Mouse (Mus musculus) forebrain, embryonic 13.5 days (tissue): ENCODE results near the gene Olfr578. TPM values are rescaled to one million over a fixed set of nuclear protein-coding genes. Genes with fewer than 3 reads are reported as not detected.

Experiments
- ATAC-seq: fragments of 200-750 bp; cut with Nextera tagmentation; 2 replicates; pipeline ENCODE4 v1.8.0; 2017
- H3K27ac ChIP-seq: fragments of 300-500 bp; sonication (generic); 2 replicates; pipeline ENCODE4 v1.5.1; 2015; ENCODE audit warnings: inconsistent platforms, mild to moderate bottlenecking, moderate library complexity
- H3K27me3 ChIP-seq: fragments of 300-500 bp; sonication (generic); 2 replicates; pipeline ENCODE4 v1.6.1; 2015; ENCODE audit warnings: mild to moderate bottlenecking, inconsistent platforms
- H3K36me3 ChIP-seq: fragments of 300-500 bp; sonication (generic); 2 replicates; pipeline ENCODE4 v1.6.1; 2015; ENCODE audit warnings: mild to moderate bottlenecking, inconsistent platforms; ENCODE audit not compliant: poor library complexity, severe bottlenecking
- H3K4me1 ChIP-seq: fragments of 300-500 bp; sonication (generic); 2 replicates; pipeline ENCODE4 v1.6.1; 2015; ENCODE audit warnings: inconsistent platforms
- H3K4me2 ChIP-seq: fragments of 300-500 bp; sonication (generic); 2 replicates; pipeline ENCODE4 v1.6.1; 2015; ENCODE audit warnings: inconsistent platforms, mild to moderate bottlenecking, moderate library complexity
- H3K4me3 ChIP-seq: fragments of 300-500 bp; sonication (generic); 2 replicates; pipeline ENCODE4 v1.5.1; 2015; ENCODE audit warnings: mild to moderate bottlenecking, inconsistent platforms
- H3K9ac ChIP-seq: fragments of 300-500 bp; sonication (generic); 2 replicates; pipeline ENCODE4 v1.6.1; 2015; ENCODE audit warnings: mild to moderate bottlenecking, inconsistent platforms
- H3K9me3 ChIP-seq: fragments of 300-500 bp; sonication (generic); replicated peaks from 2 replicates; pipeline ENCODE4 v1.6.1; 2016; ENCODE audit warnings: inconsistent platforms
- WGBS: fragments of 180-500 bp; shearing (Covaris S2); methylation state at CpG from one replicate; pipeline ENCODE4 v1.1.7; 2015; 5-methylcytosine and 5-hydroxymethylcytosine counted together
- polyA plus RNA-seq: library from polyadenylated mRNA; unstranded; fragments of >200 nt; fragmentation: Nextera tagmentation; extraction: Ambion mirVana; gene quantifications from 2 replicates; pipeline ENCODE4 v1.2.1, GENCODE M21; 2015

Olfr578 gene
- not detected in 2 replicates for polyA plus RNA-seq

DNA sequence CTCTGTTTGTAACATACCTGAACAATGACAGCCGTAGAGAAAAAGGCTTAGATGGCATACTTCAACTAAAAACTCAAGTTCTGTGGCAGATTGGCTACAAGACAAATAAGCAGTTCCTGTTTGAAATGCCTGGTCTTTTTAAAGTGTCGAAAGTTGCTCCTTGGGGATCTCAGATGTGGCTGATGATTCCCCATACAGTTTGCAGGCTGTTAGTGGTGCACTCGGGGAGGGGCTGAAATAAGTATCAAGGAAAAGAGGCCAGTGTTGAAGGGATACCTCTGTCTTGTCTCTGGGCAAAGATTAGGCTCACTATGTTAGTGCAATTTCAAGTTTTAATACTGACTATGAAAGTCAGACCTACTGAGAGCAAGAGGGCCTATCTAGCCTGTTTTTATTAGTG, at the start of gene Olfr578:
Olfr578 (minus strand) TSS at position 101 of the 400 bp plus-strand sequence.
- no peak within 1 kb of the TSS for H3K9ac ChIP-seq
- ATAC-seq = no peak
- no peak within 1 kb of the TSS for H3K4me2 ChIP-seq
- H3K27ac ChIP-seq = no peak within 1 kb of the TSS
- H3K4me1 ChIP-seq = no peaks in the 10 kb centered on the region
- 78% methylated on average over 3 of the region's 3 CpGs for WGBS
- no peak within 1 kb of the TSS for H3K4me3 ChIP-seq
- no peaks in the 10 kb centered on the region for H3K36me3 ChIP-seq
- H3K9me3 ChIP-seq = no peaks in the 10 kb centered on the region
- H3K27me3 ChIP-seq = no peaks in the 10 kb centered on the region

DNA sequence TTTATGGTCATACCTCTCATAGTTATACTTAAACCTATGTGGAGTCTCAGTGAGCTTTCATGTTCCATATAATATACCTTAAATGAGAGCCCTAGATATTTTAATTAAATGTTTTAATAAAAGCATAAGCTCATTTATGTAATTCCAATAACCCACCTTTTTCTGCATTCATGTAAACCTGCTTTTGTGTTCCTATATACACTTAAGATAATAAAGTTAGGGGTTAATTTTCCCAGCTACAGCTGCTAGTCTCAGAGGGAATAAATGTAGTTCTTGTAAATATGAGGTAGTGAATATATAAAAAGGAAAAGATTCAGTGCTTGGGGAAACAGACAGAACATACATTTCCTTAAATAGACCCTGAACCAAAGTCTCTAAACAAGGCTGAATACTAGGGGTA, 48.6 kb upstream of the Olfr578 start, which contains the start of gene Olfr582:
Olfr582 (plus strand) TSS at position 301 of the 400 bp plus-strand sequence.
- no peak within 1 kb of the TSS for H3K4me2 ChIP-seq

DNA sequence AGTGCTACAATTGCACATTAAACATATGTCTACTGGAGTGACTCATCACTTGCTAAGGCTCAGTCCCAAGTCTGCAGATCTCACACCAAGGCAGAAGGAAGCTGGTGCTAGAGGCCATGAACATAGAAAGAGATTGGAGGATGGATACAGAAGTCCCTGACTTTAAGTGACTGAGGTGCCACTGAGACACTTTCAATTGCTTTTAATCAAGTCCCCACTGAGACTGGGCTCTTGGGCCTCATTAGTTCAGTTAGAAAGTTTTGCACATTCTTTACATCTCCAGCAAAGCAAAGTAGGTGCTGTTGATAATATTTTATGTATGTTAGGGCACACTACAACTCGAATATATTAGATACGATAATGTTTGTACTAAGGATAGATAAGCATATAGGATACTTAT, 13.3 kb downstream of the Olfr578 start, which contains the start of gene Olfr577:
Olfr577 (minus strand) TSS at position 101 of the 400 bp plus-strand sequence.
- WGBS = 92% methylated on average over 2 of the region's 2 CpGs
- Histone ChIP-seq H3K27me3 (no peaks in the 10 kb centered on the region), H3K4me1 (no peaks in the 10 kb centered on the region), H3K4me3 (no peak within 1 kb of the TSS), H3K4me2 (no peak within 1 kb of the TSS), H3K9ac (no peak within 1 kb of the TSS), H3K9me3 (no peaks in the 10 kb centered on the region), H3K36me3 (no peaks in the 10 kb centered on the region), H3K27ac (no peak within 1 kb of the TSS)
- no peak for ATAC-seq

More for the DNA sequence above, 48.6 kb upstream of the Olfr578 start, which contains the start of gene Olfr582:
- H3K9me3 ChIP-seq = no peaks in the 10 kb centered on the region
- H3K27me3 ChIP-seq = no peaks in the 10 kb centered on the region
- H3K4me1 ChIP-seq = no peaks in the 10 kb centered on the region
- no peak for ATAC-seq
- no peak within 1 kb of the TSS for H3K4me3 ChIP-seq
- H3K36me3 ChIP-seq = no peaks in the 10 kb centered on the region
- H3K27ac ChIP-seq = no peak within 1 kb of the TSS
- no peak within 1 kb of the TSS for H3K9ac ChIP-seq

DNA sequence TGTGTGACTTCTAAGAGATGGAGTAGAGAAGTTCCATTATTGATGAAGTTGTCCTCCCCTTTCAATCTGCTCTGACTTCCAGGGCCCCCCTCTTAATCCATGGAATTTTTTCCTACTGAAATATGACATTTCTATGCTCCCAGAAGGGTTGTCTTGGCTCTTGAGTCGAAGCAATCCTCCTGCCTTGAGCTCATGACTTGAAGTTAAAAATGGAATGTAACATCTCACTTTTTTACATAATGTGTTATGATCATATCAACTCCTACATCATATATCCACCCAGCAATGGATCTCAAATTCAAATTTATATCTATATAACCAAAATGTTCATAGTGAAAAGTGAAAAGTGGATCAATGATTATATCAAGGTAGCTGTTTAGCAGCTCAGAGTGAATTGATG, 14.7 kb downstream of the Olfr578 start:
- no peak for ATAC-seq
- 48% methylated on average over 1 of the region's 1 CpGs for WGBS
- no peak overlapping the region for H3K27ac ChIP-seq

DNA sequence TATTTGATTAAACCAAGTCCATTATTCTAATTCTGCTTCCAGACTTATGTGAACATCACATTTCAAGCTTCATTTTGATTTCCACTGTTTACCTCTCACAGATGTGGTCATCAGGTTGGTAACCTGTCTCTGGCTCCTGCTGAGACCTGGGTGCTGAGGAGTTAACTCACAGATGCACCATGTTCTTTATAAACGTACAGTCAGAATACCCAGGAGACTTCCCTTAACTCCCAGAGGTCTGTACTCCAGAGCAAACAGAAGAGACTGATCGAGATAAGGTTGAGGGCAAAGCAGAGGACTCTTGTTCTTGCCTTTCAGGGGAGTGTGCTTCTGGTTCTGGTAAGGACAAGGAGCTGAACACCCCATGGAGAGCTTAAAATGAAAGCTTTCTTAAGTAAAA, 26.8 kb downstream of the Olfr578 start, which contains the start of gene Olfr576:
Olfr576 (plus strand) TSS at position 301 of the 400 bp plus-strand sequence.
- Histone ChIP-seq H3K27ac (no peak within 1 kb of the TSS), H3K36me3 (no peaks in the 10 kb centered on the region), H3K9me3 (no peaks in the 10 kb centered on the region), H3K4me1 (no peaks in the 10 kb centered on the region), H3K4me3 (no peak within 1 kb of the TSS), H3K9ac (no peak within 1 kb of the TSS), H3K27me3 (no peaks in the 10 kb centered on the region), H3K4me2 (no peak within 1 kb of the TSS)
- no peak for ATAC-seq
- WGBS = 73% methylated on average over 2 of the region's 2 CpGs

More for the DNA sequence above, 14.7 kb downstream of the Olfr578 start:
- H3K9me3 ChIP-seq = no peaks in the 10 kb centered on the region
- no peaks in the 10 kb centered on the region for H3K36me3 ChIP-seq
- no peaks in the 10 kb centered on the region for H3K4me1 ChIP-seq
- H3K27me3 ChIP-seq = no peaks in the 10 kb centered on the region
- H3K4me2 ChIP-seq = no peak overlapping the region
- H3K4me3 ChIP-seq = no peak overlapping the region
- no peak overlapping the region for H3K9ac ChIP-seq

DNA sequence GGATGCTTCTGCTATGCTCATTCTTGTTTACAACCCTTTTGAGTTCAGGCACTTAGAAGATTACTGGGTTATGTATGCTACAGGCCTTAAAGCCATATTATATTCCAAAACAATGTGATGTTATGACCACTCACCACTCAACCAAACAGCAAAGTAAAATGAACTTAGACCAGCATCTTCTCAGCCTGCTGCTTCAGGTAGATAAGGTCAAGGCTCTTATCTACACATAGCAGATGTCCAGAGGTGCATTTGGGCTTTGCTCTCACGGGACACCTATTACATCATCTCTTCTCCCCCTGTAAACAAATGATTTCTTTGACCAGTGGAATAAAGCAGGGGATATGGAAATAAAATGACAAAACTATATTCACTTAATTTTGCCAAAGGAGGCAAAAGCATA, 30.5 kb downstream of the Olfr578 start, which contains the start of gene Olfr575:
Olfr575 (minus strand) TSS at position 183 of the 400 bp plus-strand sequence.
- WGBS = 78% methylated on average over 1 of the region's 1 CpGs
- no peak within 1 kb of the TSS for H3K27ac ChIP-seq
- H3K4me3 ChIP-seq = no peak within 1 kb of the TSS
- H3K9me3 ChIP-seq = no peaks in the 10 kb centered on the region
- no peak within 1 kb of the TSS for H3K4me2 ChIP-seq
- no peaks in the 10 kb centered on the region for H3K27me3 ChIP-seq
- no peak for ATAC-seq
- no peaks in the 10 kb centered on the region for H3K4me1 ChIP-seq
- H3K36me3 ChIP-seq = no peaks in the 10 kb centered on the region
- H3K9ac ChIP-seq = no peak within 1 kb of the TSS

DNA sequence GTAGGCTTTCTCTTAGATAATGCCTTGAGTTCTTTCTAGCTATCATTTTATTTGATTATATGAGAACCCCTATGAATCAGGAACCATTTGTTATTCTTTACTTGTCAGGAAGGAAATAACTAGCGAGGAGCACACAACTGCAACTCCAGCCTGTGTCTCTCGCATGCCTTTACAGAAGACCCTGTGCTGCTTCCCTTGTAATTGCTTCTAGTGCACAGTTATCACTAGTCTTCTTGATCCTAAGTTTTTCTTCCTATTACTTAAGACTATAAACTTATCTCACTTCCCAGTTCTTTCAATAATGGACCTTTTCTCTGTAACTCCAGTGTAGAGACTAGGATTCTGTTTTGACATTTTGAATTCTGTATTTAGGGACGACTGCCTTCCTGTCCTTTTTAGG, 31.0 kb downstream of the Olfr578 start:
- H3K9ac ChIP-seq = no peak overlapping the region
- 80% methylated on average over 3 of the region's 3 CpGs for WGBS
- H3K4me1 ChIP-seq = no peaks in the 10 kb centered on the region
- no peak for ATAC-seq
- H3K4me2 ChIP-seq = no peak overlapping the region
- no peak overlapping the region for H3K27ac ChIP-seq
- H3K4me3 ChIP-seq = no peak overlapping the region
- no peaks in the 10 kb centered on the region for H3K27me3 ChIP-seq
- no peaks in the 10 kb centered on the region for H3K9me3 ChIP-seq
- no peaks in the 10 kb centered on the region for H3K36me3 ChIP-seq

DNA sequence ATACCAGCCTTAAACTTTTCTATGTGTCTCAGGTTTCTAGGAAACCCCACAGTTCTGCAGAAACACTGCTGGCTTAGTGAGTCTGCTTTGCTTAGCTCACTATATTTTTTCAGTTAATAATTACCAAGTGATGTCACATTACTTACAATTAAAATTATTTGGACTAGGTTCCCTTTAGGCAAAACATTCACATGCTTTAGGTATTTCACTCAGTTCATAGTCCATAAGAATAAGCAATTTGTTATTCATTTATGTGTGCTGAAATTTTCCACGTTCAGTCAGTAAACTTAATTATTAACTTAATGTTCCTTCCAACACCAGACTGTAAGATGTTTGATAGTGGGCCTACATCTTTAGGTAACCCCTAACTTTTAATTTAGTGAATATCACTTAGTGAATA, 38.4 kb downstream of the Olfr578 start:
- no peaks in the 10 kb centered on the region for H3K4me1 ChIP-seq
- H3K9me3 ChIP-seq = no peaks in the 10 kb centered on the region
- H3K27me3 ChIP-seq = no peaks in the 10 kb centered on the region
- H3K36me3 ChIP-seq = no peaks in the 10 kb centered on the region
- WGBS = 74% methylated on average over 1 of the region's 1 CpGs
- H3K4me3 ChIP-seq = no peak overlapping the region
- no peak overlapping the region for H3K27ac ChIP-seq
- H3K9ac ChIP-seq = no peak overlapping the region
- H3K4me2 ChIP-seq = no peak overlapping the region
- no peak for ATAC-seq

DNA sequence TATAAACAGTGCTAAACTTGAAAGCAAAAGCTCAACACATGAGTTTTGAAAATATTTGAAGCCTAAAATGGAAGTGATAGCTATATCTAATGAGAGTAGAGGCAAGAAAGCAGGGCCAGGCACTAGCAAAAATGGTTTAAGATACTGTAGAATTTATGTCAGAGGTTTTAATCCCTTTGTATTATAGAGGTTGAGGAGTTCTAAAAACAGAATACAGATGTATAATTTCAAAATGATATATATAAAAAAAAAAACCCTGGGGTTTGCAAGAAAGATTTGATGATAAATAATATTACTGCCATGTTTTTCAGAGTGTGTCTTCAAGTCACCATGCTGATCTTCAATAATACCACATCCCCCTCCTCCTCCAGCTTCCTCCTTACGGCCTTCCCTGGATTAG, 41.0 kb downstream of the Olfr578 start, which contains the start of gene Olfr574:
Olfr574 (plus strand) TSS at position 301 of the 400 bp plus-strand sequence.
- WGBS = 97% methylated on average over 1 of the region's 1 CpGs
- H3K4me3 ChIP-seq = no peak within 1 kb of the TSS
- no peak for ATAC-seq

DNA sequence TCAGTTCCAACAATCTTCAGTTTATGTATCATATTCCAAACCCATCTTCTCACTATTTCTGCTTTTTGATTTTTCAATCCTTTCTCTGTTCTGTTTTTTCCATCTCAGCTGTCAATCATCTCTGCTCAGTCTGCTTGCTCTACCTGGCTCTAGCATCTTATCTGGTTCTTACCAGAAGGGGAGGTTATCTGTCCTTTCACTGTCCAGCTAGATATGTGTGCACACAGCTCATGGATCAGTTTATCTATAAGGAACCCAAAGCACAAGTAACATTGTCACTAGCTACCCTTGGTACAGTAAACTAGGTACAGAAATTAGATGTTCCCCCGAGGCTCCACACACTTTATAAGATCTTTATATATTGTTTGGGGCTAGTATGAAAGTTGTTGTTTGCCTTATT, 45.7 kb downstream of the Olfr578 start:
- no peaks in the 10 kb centered on the region for H3K4me1 ChIP-seq
- WGBS = 88% methylated on average over 1 of the region's 1 CpGs

More for the DNA sequence above, 41.0 kb downstream of the Olfr578 start, which contains the start of gene Olfr574:
- Histone ChIP-seq H3K4me2 (no peak within 1 kb of the TSS), H3K9ac (no peak within 1 kb of the TSS), H3K4me1 (no peaks in the 10 kb centered on the region), H3K36me3 (no peaks in the 10 kb centered on the region), H3K27ac (no peak within 1 kb of the TSS), H3K9me3 (no peaks in the 10 kb centered on the region), H3K27me3 (no peaks in the 10 kb centered on the region)

DNA sequence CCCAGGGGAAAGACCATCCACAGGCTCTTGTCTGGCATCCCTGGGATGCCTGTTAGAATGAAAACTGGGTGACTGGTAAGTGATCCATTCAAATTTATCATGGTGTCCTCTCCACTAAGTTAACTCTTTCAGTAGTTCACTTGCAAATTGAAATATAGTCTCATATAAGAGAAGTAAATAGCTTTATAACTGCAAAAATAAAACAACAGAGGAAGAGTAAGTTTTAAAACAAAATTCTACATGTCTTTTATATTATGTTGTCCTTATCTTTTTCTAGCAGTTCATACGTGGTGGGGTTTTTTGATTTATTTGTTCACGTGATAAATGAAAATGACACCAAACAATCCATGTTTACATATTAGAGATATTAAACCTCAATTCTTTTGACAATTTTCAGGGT, 46.6 kb downstream of the Olfr578 start, which contains the start of gene Olfr573-ps1:
Olfr573-ps1 (minus strand) TSS at position 101 of the 400 bp plus-strand sequence.
- H3K27ac ChIP-seq = no peak within 1 kb of the TSS
- no peak within 1 kb of the TSS for H3K4me3 ChIP-seq
- H3K36me3 ChIP-seq = no peaks in the 10 kb centered on the region
- H3K9ac ChIP-seq = no peak within 1 kb of the TSS
- H3K9me3 ChIP-seq = no peaks in the 10 kb centered on the region
- H3K4me2 ChIP-seq = no peak within 1 kb of the TSS
- no peak for ATAC-seq
- no peaks in the 10 kb centered on the region for H3K4me1 ChIP-seq
- no peaks in the 10 kb centered on the region for H3K27me3 ChIP-seq
- 95% methylated on average over 2 of the region's 2 CpGs for WGBS

More for the DNA sequence above, 45.7 kb downstream of the Olfr578 start:
- Histone ChIP-seq H3K27me3 (no peaks in the 10 kb centered on the region), H3K9me3 (no peaks in the 10 kb centered on the region), H3K4me2 (no peak overlapping the region), H3K9ac (no peak overlapping the region), H3K36me3 (no peaks in the 10 kb centered on the region), H3K4me3 (no peak overlapping the region), H3K27ac (no peak overlapping the region)
- no peak for ATAC-seq
